Mouse (Mus musculus): ENCODE measurements around the gene Spsb1.
A peak's percentile ranks its signal among the peaks of the same experiment; 100 is the strongest.

The Spsb1 gene

DNA sequence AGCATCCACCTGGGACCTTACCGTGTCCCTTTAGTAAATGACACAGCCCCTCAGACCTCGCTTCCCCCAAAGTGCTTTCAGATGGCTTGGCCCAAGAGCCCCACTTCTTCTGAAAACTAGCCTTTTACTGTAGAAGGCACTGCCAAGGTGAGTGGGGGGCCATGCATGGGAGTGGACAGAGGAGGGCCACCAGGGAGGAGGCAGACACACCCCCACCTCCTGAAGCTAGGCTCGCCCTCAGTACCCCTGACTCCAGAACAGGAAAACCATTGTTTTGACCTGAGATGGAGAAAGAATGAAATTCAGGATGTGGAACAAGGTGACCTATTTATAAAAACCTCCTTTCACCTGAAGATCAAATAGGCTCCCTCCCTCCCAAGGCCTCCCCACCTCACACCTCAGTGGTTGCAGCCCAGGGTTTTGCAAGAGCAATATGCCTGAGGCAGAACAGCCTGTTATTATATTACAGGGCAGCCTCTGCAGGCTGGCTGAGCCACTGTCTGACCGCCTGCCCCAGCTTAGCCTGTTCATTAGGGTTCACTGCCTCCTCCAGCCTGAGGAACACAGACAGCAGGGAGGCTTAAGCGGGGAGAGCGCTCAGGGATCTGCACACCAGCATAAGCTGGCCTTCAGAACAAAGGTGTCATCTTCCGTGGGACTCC is 41.0 kb downstream of the Spsb1 start:
- no peak for DNase-seq (ENCODE audit: low spot score)

DNA sequence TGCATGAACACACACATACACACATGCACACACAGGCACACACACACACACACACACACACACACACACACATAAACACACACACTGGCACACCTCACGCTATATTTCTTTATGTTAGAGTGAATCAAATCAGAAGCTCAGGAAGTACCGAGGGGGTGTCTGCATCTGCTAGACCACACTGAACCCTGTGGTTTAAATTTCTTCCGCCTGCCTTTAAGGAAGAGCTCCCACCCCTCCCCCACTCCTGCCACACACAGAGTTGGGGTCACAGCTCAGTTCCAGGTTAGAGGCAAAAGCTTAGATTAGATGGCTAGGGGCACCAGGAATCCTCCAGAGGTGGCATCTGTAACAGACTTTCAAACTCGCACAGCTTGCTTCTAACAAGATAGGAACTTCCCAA is 42.4 kb downstream of the Spsb1 start:
- DNase-seq (ENCODE audit: low spot score) = no peak

DNA sequence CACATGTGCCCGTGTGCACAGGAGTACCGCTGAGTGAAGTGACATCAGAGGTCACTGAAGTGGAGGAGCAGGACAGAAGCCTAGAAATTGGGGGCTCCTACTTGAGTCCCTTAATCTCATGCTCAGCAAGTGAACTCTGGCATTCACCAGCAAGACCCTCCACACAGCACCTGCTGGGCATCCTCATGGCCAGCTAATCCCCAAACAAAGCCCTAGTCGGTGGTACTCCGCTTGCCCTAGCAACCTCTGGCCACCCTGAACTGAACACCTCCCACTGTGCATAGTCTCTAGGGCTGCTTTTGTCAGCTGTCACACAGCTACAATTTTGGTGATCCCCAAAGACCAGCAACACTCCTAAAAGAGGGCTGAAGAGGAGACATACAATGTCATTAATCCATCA is 44.3 kb downstream of the Spsb1 start:
- DNase-seq (ENCODE audit: low spot score) = no peak

DNA sequence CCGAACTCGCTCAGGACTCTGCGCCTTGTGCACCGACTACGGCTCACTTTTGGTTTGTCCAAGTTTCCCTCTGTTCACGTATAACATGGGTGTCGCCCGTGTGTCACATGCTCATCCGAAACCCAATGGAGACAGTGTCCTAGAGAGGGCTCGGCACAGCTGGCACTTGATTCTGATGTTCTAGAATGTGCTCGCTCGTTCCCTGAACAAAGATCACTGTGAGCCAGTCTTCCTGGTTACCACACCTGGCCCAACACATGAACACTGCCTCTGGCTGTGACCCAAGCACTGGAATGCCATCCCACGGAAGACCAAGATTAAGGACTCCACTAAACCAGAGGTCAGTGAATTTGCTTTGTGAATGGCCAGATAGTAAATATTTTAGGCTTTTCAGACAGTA is 45.3 kb downstream of the Spsb1 start:
- no peak for DNase-seq (ENCODE audit: low spot score)

DNA sequence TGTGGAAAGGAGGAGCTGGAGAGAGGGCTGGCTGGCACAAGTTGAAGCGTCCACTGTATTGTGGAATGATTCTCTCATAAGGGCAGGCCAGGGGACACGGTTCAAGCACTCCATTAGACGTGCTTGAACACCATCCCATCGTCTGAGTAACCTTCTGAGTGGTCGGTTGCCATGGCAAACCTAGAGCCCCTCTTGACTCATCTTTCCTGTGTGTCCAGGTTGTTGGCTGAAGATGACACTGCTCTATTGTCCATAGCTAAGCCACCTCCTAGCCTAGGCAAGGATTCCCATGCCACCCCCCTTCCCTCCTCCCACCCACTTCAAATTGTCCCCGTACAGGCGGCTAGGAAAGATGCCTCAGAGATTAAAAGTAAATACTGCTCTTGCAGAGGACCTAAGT is 45.9 kb downstream of the Spsb1 start:
- DNase-seq (ENCODE audit: low spot score) = no peak

DNA sequence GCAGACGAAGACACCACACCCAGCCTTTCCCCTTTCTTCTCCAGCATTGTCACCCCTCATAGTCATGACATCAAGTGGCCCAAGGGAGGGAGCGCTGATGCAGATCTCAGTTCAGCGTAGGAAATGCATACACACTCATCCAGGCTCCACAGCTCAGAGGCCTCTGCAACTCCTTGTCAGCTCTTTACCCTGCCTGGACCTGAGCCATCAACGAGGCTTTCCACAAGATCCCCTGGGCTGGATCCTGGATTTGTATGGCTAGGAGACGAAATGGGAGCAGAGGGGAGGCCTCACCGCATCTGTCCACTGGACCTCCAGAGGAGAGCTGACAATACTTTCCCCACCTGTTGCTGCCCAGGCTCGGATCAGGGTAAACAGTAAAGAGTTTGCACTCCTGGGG is 47.2 kb downstream of the Spsb1 start:
- no peak for DNase-seq (ENCODE audit: low spot score)

DNA sequence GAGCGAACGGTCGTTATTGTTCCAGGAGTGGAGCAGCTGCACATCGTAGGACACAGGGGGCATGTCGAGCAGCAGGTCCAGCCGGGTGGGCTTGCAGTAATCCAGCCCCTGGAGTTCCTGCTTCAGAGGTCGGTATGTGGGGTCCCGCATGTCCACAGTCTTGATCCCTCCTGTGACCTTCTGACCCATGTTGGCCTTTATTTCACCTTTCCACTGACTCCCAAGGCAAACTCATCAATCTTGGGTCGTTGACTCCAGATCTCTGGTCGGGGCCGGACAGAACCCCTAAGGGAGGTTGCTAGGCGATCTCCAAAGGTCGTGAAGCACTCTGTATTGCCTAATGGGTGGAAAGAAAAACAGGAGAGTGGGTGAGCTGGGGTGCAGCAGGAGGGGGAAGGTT is 47.9 kb downstream of the Spsb1 start:
- DNase-seq (ENCODE audit: low spot score) = no peak

DNA sequence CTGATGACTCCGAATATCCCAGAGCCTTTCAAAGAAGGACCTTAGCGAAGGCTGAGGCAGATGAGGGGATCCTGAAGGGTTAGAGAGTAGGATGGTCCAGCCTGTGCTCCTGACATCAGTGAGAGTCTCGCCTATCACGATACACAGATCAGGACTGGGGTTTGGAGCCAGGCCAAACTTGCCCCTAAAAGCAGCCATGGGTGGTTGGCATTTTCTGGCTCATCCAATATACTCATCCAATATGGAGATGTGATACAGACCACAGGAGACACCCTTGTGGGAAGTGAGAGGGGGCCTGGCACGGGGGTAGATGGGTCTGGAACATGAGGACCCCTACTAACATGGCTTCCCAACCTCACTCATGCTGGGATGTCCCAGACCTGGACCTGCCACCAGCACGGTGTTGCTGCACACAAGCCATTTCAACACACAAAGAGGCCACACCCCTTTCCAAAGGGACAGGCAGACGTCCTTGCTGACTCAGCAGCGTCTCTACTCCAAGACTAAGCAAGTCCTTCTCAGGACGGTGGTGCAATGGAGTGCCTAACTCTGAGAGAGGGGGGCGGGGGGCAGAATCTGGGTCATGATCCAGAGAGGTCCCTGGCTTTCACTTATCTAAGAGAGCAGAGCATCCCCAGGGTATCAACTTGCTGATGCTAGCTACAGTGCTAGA is 49.4 kb downstream of the Spsb1 start:
- DNase-seq (ENCODE audit: low spot score) = no peak

DNA sequence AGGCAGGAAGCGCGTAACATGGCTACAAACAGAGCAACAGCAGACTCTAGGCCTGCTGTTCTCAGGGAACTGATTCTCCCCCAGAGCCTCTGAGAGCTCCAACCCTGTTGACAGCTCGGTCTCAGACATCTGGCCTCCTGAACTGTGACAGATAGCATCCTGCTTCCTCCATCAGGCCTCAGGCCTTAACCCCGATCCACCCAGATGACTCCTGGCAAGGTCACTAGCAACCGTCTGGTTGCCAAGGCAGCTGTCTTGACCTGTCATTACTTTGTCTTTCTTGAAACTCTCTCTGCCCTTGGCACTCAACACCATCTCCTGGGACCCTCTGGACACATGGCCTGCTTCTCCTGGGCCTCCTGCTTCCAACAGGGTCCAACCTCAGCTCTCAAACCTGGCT is 51.8 kb downstream of the Spsb1 start:
- no peak for DNase-seq (ENCODE audit: low spot score)

DNA sequence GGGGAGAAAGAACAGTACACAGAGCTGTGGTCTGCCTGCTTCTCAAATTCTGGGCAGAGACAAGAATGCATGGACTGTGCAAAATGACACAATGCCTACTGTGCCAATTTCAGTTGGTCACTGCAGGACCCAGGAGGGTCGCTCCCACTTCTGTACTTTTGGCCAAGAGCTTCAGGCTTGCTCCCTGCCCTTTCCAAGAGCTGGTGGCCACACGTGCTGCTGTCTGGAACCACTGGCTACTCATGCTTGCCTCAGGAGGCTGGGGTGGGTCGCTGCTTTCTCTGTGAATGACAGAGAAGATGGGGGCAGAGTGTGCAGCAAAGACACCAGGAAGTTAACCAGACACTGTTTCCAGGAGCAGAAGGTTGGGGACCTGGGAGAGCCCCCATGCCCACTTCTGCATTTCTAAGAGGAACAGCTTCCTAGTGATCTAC is 53.5 kb downstream of the Spsb1 start:
- no peak for DNase-seq (ENCODE audit: low spot score)

DNA sequence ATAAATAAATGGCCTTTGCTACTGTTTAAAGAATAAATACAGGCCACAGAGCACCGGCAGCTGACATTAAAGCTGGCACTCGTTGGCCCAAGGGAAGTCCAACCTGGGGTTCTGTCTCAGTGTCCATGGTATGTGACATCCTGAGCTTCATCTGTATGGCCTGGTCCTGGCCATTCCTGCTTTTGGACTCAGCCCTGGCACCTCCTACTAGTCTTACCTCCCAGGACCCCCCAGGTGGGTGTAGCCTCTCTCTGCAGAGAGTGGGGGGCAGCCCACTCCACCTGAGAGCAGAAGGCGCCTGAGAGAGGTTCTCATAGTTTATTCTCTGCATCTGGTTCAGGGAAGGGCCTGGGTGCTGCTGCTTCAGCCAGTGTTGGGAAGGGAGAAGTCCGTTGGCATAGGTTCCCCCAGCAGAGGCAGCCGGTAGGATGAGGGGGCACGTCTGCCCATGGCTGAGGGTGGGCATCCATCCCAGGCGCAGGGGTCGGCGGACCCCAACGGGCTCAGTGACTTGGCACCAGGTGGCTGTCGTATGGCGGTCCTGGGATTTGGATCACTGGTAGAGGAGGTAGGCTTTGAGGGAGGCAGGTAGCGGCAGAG is 57.1 kb downstream of the Spsb1 start:
- DNase-seq (ENCODE audit: low spot score) = no peak

DNA sequence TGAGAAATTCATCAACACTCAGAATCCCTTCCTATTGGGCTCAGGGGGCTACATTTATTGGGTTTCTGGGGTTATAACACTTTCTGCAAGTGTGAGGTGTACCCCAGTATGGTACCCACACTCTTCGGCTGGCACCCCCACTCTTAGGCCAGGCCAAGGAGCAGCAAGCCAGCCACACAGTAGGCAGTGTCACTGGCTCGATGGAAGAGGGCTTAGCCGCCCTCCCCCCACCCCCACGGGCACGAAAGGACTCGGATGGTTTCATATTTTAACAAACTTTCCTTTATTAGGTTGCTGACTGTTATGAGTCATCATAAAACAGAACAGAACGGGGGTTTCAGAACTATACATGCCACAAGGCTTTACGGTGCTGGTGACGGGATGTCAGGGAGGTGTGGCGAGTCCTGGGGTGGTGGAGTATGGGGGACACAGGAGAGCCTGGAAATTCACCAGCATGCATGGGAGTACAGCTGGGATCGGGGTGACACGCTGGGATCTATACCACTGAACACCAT is 58.8 kb downstream of the Spsb1 start:
- DNase-seq (ENCODE audit: low spot score) = no peak

DNA sequence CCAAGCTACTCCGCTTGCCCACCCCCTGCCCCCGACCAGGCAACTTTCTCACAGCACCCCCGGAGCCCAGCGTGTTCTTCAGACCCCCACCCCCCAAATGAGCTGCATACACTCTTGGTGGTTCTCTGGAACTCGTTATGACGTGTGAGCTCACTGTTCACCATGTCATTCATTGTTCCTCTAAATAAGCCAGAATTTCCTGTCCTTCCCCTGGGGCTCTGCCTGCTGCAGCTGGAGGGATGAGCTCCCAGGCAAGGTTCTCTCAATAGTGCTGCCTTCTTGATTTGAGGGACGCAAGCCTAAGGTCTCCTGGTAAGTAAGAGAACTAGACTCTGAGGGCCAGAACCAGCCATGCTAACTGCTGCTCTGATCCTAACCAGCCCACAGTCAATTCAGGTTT is 59.6 kb downstream of the Spsb1 start:
- DNase-seq (ENCODE audit: low spot score) = no peak

DNA sequence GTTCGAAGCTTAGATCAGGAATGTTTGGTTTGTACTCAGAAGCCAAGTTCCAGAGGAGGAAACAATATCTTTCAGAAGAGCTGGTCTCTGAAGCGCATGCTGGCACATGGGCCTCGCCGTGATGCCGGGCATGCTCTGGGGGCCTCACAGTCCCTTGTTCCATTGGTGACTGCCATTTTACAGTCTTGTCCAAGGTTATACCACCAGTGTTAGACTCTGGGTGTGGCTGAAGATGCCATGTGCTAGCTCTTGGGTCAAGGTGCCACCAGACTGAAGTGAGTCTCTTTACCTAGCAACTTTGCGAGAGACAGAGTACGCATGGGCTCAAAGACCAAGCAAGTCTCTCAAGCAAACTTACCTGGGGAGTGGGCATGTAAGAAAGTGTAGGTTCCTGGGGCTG is 60.5 kb downstream of the Spsb1 start:
- no peak for DNase-seq (ENCODE audit: low spot score)

DNA sequence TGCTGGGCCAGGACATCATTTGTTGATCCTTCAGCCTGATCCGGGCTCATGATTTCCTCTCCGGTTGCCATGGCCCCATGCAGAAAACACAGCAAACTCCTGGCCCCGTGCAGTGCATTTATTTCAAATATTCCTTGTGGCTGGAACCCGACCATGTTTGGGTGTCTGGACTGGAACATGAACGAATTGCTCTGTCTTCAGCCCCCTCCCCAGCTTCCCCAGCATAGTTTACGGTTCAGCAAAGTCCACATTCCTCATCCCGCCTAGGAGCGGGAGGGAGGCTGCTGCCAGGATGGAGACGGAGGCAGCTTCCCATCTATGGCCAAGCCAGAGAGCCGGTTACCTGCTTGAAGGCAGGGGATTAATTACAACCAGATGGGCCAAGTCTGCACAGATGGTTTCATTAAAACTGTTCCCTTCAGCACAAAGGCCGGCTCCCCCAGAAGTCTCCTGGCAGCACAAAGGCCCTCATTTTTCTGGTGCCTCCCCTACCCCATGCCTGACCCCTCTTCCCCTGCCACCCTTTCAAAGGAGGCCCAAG is 61.2 kb downstream of the Spsb1 start:
- no peak for DNase-seq (ENCODE audit: low spot score)

DNA sequence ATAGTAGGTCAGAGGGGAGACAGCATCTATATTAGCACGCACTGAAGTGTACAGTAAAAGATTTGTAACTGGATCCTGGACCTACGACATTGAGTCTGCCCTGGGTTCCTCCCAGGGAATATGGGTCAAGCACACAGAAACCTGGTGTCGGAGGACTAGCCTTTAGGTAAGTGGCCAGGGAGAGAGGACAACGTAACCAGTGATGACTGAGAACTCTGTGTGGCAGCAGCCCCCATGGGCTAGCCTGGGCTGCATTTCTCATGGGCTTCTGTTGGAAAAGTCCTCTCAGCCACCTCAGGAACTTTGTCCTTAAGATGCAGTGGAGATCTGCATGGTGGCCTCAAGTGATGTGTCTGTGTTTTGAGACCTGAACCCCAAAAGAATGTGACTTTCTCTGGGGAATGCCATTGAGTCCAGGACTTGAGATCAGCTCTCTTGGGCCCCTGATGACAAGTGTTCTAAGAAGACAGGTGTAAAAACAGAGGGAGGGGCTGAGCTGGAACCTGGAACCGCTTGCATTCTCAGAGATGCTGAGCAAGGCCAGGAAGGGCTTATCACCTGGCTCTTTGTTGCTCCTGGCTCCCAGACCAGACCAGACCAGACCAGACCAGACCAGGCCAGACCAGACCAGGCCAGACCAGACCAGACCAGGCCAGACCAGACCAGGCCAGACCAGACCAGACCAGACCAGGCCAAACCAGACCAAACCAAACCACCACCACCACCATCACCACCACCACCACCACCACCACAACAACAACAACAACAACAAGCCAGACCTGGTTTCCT is 63.5 kb downstream of the Spsb1 start:
- DNase-seq (ENCODE audit: low spot score) = no peak

DNA sequence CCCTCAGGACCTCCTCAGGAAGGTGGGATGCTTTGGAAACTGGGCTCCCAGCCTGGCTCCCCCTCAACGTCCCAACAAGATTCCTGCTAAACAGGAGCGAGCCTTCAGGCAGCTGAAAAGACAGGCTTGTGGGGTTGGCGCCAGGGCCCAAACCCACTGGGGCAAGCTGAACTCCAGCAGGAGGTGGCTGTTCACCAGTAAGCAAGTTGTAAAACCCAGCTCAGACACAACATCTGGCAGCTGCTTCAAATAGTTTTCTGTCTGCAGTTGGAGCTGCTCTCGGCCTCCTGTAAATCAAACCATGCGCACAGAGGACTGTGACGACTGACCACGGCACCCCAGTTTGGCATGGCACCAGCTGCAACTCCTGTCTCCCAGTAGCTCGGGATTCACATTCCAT is 64.3 kb downstream of the Spsb1 start:
- peak; percentile 74 for DNase-seq (ENCODE audit: low spot score)

DNA sequence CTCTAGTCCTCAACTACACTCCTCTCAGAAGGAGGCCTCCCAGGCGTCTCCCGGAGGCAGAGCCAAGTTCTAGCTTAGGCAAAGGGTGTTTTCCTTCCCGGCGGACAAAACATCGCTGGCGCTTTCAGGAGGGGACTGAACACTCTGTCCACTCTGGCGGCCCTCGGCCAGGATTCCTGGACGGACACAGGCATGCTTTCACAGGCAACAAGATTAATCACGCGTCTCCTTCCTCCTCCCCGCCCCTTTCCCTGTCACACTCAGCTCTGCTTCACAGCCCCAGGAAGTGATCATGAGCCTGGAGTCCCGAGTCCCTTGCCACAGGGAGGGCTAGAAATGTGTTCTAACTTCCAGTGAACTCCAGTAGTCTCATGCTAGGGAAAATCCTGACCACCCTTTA is 65.0 kb downstream of the Spsb1 start:
- peak; percentile 80 for DNase-seq (ENCODE audit: low spot score)

DNA sequence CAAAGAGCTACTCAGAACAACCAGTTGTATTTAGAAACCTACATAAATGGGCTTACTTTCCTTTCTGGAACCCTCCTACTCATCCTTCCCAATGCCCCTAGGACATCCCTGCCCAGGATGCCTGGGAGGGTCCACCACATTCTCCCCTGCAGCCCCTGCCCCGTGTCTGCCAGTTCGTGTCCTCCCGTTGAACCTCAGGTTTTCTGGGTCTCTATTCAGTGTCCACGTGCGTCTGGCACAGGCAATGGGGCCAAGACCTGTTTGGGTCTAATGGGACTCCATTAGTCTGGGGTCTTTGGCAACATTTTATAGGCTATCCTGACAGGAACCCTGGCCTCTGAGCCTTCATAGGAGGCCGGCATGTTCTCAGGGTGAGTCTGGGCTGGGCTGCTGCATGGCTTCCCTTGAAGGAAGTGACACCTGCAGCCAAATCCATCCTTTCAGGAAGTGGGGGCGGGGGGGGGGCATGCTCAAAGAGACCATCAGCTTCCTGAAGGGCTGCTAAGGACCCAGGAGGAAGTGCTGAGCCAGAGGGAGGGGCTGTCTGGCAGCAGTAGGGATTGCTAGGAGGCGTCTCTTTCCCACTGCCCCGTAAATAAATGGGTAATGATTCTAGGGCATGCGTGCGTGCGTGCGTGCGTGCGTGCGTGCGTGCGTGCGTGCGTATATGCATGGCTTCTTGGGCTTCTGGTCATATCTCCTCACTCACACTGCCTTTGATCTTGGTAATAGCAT is 65.9 kb downstream of the Spsb1 start:
- DNase-seq (ENCODE audit: low spot score) = no peak

DNA sequence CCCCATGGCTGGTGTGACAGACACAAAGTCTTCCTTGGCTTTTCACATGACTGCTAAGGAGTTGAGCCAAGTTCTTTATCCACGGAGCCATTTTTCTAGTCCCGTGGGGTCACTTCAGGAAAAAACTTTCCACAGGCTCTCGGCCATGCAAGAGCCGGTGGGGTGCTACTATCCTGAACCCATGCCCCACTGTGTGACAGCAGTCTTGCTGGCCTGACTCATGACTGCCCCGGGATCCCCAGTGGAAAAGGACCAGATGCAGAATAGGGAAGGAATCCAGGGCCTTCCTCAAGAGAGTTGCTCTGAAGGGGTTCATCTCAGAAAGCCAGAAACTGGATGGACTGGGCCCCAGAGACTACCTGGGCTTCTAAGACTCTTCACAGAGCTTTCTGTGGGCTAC is 66.7 kb downstream of the Spsb1 start:
- DNase-seq (ENCODE audit: low spot score) = no peak
